Mouse (Mus musculus) liver, adult 2 months (tissue): ENCODE measurements around the gene Araf.

ENCODE experiments used
- CTCF ChIP-seq: fragments of 200-500 bp; IDR thresholded peaks from 2 replicates; pipeline ENCODE4 v1.5.1; 2011; ENCODE audit warnings: low read depth, low read length, control low read depth
- POLR2A ChIP-seq: fragments of 200-500 bp; IDR thresholded peaks from 2 replicates; pipeline ENCODE4 v1.6.1; 2011; ENCODE audit warnings: low read length, control low read depth; ENCODE audit not compliant: insufficient read depth; ENCODE audit errors: extremely low read depth

DNA sequence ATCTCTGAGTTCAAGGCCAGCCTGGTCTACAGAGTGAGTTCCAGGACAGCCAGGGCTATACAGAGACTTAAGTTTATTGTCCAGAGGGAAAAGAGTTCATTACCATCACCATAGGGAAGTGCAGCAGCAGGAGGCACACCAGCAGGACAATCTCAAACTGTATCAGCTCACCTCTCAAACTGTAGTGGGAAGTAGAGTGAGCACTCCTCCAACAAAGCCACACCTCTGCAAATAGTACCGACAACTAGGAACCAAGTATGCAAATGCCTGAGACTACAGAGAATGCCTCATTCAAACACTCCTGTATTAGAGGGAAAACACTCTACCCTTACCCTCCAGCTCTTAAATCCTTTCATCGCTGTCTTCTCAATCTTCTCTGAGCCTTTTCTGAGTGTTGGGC, 25.9 kb upstream of the Araf start:
- no peak for TF ChIP-seq CTCF
- TF ChIP-seq POLR2A: no peak
